Mouse (Mus musculus) left cerebral cortex, adult 2 months (tissue): ENCODE measurements at regions not wholly inside any gene's neighbourhood (a gene's known extent, or its start where the extent isn't known, plus 50 kb on each side); places are given as distances from the start of the nearest gene placed in this dataset.

ENCODE experiments used
- DNase-seq, 2 experiments: peaks; one replicate each; pipeline ENCODE4 v3.0.0; 2021 to 2022; ENCODE audit warnings: low spot score in 2 of 2, mixed read lengths in 1 of 2; ENCODE audit errors: extremely low spot score in 1 of 2
- H3K27ac ChIP-seq: fragments of 200-600 bp; 2 replicates; pipeline ENCODE4 v1.8.1; 2022
- H3K4me3 ChIP-seq: fragments of 200-600 bp; 2 replicates; pipeline ENCODE4 v1.8.1; 2022
- CTCF ChIP-seq: fragments of 200-600 bp; IDR thresholded peaks from 2 replicates; pipeline ENCODE4 v1.8.1; 2022; ENCODE audit warnings: antibody characterized with exemption, mild to moderate bottlenecking, moderate library complexity
- intact Hi-C: fragments of 180-260 bp; cut with DNase I; formaldehyde crosslinking; loops from one replicate; pipeline ENCODE4 v1.15.1; 2025

- intact Hi-C loops: no loop called here
- no peak for TF ChIP-seq CTCF
- Histone ChIP-seq H3K4me3 (no peak overlapping the region), H3K27ac (peak overlapping the region; percentile 71)
- DNase-seq: no peak
Measured at GRCm38 (mm10) chr2:30743976-30744620, 59.4 kb downstream of the 1700001O22Rik start.

GRCm38 (mm10) chr2:30743265-30743846, 60.1 kb downstream of the 1700001O22Rik start:
- H3K27ac ChIP-seq: peak overlapping the region; percentile 71
- H3K4me3 ChIP-seq: no peak overlapping the region
- intact Hi-C loops: no loop called here
- TF ChIP-seq CTCF: no peak
- DNase-seq: no peak

GRCm38 (mm10) chr2:30741450-30741849, 62.0 kb downstream of the 1700001O22Rik start:
- Histone ChIP-seq H3K4me3 (no peak overlapping the region), H3K27ac (no peak overlapping the region)
- intact Hi-C loops: no loop called here
- TF ChIP-seq CTCF: no peak
- no peak for DNase-seq

- intact Hi-C loops: no loop called here
- no peak for TF ChIP-seq CTCF
- no peak for DNase-seq
- no peak overlapping the region; the same call in 1 of the 2 replicates for H3K27ac ChIP-seq
- no peak overlapping the region for H3K4me3 ChIP-seq
Measured at GRCm38 (mm10) chr2:30737759-30738158, 65.7 kb downstream of the 1700001O22Rik start.

- no peak for DNase-seq
- intact Hi-C loops: no loop called here
- no peak overlapping the region for H3K4me3 ChIP-seq
- no peak for TF ChIP-seq CTCF
- H3K27ac ChIP-seq: peak overlapping the region; percentile 49
Measured at GRCm38 (mm10) chr2:30736705-30737104, 66.8 kb downstream of the 1700001O22Rik start.

- H3K4me3 ChIP-seq: no peak overlapping the region
- intact Hi-C loops: no loop called here
- peak overlapping the region; percentile 49 for H3K27ac ChIP-seq
- no peak for TF ChIP-seq CTCF
- DNase-seq: no peak
Measured at GRCm38 (mm10) chr2:30736236-30736635, 67.2 kb downstream of the 1700001O22Rik start.

GRCm38 (mm10) chr2:30733853-30734252, 69.6 kb downstream of the 1700001O22Rik start:
- DNase-seq: no peak
- Histone ChIP-seq H3K27ac (no peak overlapping the region), H3K4me3 (no peak overlapping the region)
- TF ChIP-seq CTCF: no peak
- intact Hi-C loops: no loop called here

GRCm38 (mm10) chr2:30731832-30732231, 71.6 kb downstream of the 1700001O22Rik start:
- DNase-seq: no peak
- intact Hi-C loops: no loop called here

GRCm38 (mm10) chr2:30727948-30728347, 75.5 kb downstream of the 1700001O22Rik start:
- DNase-seq: no peak
- Histone ChIP-seq H3K27ac (no peak overlapping the region), H3K4me3 (no peak overlapping the region)
- no peak for TF ChIP-seq CTCF
- intact Hi-C loops: no loop called here

More at GRCm38 (mm10) chr2:30731832-30732231, 71.6 kb downstream of the 1700001O22Rik start:
- Histone ChIP-seq H3K4me3 (no peak overlapping the region), H3K27ac (no peak overlapping the region)
- TF ChIP-seq CTCF: no peak

- Histone ChIP-seq H3K27ac (peak overlapping the region; percentile 77), H3K4me3 (no peak overlapping the region)
- peak; percentile 38 to 57 for DNase-seq
- peak; percentile 46 for TF ChIP-seq CTCF
- intact Hi-C loops: no loop called here
Measured at GRCm38 (mm10) chr2:30725601-30726489, 77.6 kb downstream of the 1700001O22Rik start.

- intact Hi-C loops: no loop called here
- no peak for TF ChIP-seq CTCF
Measured at GRCm38 (mm10) chr2:30725186-30725585, 78.3 kb downstream of the 1700001O22Rik start.

GRCm38 (mm10) chr2:30724521-30724920, 78.9 kb downstream of the 1700001O22Rik start:
- intact Hi-C loops: loop anchor here (5.0 kb wide), 1 partner anchor 68 kb away; no protein-coding TSS in a partner anchor

More at GRCm38 (mm10) chr2:30725186-30725585, 78.3 kb downstream of the 1700001O22Rik start:
- DNase-seq: no peak
- peak overlapping the region; percentile 77 for H3K27ac ChIP-seq
- no peak overlapping the region for H3K4me3 ChIP-seq

More at GRCm38 (mm10) chr2:30724521-30724920, 78.9 kb downstream of the 1700001O22Rik start:
- DNase-seq: no peak
- TF ChIP-seq CTCF: no peak
- Histone ChIP-seq H3K4me3 (no peak overlapping the region), H3K27ac (peak overlapping the region; percentile 77)
